Mouse (Mus musculus): ENCODE data around the gene Setmar.
A peak's percentile ranks its signal among the peaks of the same experiment; 100 is the strongest.

Setmar gene

GRCm38 (mm10) chr6:108064918-108065526 lies at the start of gene Setmar:
Gene Setmar (plus strand): TSS chr6:108065045.
- DNase-seq = peak; percentile 98

DNA sequence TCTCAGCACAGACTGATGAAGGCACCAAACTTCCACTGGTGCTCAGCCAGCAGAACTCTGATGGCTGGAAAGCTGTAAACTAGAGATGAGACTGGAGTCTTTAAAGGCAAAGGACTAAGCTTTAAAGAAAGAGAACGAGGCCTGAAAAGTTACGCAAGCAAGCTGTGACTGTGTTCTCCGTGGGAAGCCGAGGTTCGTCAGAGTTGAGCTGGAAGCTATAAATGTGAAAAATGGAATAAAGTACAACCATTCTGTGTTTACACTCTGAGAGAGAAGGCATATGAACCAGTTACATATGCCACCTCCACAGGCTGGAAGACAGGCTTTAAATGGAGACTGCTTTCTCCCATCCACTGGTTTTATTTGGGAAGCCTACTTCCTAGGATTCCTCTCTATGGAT lies 43.2 kb upstream of the Setmar start:
- no peak for DNase-seq

DNA sequence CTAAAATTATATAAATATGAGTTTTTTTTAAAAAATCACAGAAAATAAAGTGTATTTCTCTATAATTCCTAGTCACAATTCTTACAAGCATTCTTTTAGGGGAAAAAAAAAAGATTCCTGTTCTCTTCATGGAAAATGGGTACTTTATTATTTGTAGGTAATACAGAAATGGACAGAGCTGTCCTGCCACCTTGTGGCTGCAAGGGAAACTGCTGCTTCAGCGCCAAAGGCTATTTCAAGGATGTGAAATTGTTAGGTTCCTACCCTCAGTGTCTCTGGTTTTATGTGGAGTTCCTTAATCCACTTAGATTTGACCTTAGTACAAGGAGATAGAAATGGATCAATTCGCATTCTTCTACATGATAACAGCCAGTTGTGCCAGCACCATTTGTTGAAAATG lies 9.8 kb upstream of the Setmar start:
- DNase-seq = peak; percentile 28

GRCm38 (mm10) chr6:108055946-108056345 lies 8.9 kb upstream of the Setmar start:
- no peak for DNase-seq

DNA sequence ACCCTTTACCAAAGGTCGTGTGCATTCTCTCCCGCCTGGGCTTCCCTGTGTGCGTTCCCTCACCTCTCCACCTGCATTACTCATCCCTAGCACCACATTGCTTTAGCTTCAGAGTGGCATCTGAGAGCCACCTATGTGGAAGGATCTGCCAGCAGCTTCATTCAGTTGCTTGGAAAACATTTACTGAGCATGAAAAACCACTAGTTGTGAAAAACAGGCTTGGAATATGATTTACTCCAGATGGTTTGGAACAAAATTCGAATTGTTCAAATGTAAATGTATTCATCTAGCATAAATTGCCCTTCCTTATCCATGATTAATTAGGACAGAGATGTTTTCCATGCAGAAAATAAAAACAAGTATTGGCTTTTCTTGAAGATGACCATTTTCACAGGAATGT lies 7.5 kb upstream of the Setmar start:
- no peak for DNase-seq

DNA sequence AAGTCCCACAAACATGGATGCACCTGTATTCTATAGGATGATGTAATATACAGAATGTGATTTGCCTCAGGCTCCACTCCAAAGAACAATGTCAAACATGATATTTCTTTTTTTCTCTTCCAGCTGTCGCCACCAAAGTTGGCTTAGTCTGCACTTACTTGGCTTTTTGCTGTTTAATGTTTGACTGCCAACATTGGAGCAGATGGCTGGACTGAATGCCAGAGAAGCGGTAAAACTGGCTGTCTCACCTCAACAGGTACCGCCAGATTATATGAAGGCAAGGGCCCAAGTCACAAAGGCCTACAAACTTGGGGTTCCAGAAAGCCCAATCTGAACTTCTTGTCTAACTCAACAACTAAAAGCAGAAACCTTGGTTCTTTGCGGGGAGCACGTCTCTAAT lies 6.8 kb upstream of the Setmar start:
- no peak for DNase-seq

DNA sequence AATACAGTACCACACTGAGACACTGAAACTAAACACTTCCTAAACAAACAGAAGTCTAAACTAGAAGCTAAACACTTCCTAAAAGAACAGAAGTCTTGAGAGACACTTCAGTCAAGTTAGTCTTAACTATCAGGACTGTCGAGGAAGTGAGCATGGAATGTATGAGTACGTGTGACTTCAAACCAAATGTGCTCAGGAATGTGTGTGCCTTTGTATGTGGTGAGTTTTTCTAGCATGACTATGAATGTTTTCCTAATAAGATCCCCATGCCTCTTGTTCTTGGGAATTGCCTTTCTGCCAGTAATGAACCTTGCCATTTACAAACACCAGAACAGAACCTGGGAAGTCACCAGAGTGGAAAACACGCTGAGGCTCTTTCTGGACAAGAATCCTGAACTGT lies 3.7 kb upstream of the Setmar start:
- DNase-seq = no peak

DNA sequence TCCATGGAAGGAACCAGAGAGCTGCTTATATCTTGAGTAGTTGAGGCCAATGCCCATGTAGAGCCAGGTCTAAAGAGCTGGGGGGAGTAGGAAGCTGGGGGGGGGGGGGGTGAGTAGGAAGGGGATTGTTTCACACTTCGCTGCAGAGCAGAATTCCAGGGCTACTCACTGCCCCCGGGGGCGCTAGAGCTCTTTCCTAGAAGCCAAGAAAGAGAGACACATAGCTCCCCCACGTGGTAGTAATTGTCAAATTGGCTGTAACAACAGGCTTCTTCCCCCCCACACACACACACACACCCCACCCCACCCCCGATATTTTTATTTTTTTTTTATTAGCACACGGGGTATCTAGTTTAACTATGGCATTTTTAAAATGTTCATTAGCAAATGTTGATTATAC lies 738 bp downstream of the Setmar start:
- peak; percentile 75 for DNase-seq

GRCm38 (mm10) chr6:108070947-108071346 lies 6.1 kb downstream of the Setmar start:
- DNase-seq = no peak

DNA sequence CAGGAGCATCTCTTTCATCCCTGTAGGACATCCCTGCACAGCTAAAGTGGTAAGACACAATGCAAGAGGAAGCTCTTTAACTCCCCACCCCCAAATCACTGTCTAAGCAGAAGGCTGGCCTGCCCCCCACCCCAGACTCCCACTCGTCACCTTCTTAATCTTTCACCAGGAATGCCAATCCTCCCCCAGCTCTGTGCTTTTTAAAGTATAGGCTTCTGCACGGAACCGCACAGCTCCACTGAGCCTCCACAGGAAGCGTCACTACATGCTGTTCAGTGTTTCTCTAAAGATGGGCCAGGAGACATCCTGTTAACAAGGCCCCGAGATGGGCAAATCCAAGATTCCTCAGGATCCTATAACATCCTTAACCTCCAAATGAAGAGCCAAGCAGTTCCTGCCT lies 8.2 kb downstream of the Setmar start:
- no peak for DNase-seq

DNA sequence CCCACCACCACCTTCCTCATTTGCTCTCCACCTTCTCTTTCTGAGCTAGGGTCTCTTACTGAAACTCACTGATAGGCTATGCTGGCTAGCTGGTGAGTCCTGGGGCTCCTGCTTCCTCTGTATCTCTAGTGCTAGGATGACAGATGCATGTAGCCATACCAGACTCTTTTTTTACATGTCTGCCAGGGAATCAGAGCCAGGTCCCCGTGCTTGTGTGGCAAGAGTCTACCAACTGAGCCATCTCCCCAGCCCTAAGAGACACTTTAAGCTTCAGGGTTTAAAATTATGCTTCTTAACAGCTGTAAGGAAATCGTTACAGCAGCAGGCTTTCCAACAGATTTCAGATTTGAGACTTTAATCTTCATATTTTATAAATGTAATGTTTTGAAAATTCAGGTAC lies 9.1 kb downstream of the Setmar start:
- DNase-seq = no peak

- DNase-seq = no peak
Measured at GRCm38 (mm10) chr6:108074624-108075023, 9.8 kb downstream of the Setmar start.

GRCm38 (mm10) chr6:108075857-108076256 lies 11.0 kb downstream of the Setmar start:
- no peak for DNase-seq

- DNase-seq = no peak
Measured at GRCm38 (mm10) chr6:108091296-108091695, 26.5 kb downstream of the Setmar start.

DNA sequence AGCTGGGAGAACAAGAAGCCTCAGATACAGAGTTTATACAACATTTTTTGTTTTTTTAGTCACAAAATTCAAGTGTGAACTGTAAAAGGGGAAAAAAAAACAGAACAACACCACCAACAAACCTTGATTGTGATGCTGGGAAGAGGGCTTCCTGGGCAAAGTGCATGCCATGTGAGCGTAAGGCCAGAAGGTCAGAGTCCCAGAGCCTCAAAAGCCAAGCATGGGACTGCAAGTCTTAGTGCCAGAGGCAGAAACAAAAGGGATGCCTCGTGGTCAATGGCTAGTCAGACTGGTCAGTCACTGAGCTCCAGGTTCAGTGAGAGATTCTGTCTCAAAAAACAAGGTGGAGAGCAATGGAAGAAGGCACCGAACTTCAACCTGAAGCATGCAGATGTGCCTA lies 27.8 kb downstream of the Setmar start:
- DNase-seq = no peak

DNA sequence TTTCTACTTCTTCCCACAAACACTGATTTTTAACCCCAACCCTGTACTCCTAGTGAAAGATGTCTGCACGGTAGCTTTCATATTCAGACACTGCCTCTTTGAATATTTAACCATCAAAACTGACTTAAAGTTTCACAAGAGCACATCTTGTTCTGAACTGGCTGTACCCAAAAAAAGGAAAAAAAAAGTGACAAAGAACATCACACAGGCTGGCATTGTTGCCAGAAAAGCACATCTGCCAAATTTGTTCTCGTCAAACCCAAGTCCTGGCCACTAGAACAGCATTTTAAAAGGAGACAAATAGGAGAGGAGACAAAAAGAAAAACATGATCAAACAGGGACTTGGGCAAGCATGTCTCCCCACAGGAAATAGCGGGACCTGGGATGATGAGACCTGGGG lies 28.6 kb downstream of the Setmar start:
- DNase-seq = no peak

DNA sequence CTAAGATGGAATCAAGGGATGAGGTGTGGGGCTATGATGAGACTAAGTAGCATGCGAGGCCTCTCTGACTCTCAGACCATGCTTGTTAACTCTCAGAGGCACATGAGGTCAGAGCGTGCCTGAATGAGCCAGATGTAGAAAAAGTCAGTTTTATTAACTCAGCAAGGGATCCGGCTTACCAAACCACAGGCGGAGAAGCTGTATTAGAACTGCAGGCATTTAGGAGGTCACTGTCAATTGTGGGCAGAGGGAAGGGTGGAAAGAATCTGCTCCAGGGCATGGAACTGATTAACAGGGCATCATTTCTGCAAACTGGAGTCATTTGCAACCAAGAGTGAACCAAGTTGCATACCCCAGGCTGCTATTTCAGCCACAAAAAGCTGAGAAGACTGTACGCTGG lies 30.6 kb downstream of the Setmar start:
- DNase-seq = no peak

GRCm38 (mm10) chr6:108098171-108098845 lies 33.5 kb downstream of the Setmar start:
- peak; percentile 48 for DNase-seq

- DNase-seq = no peak
Measured at GRCm38 (mm10) chr6:108098846-108099217, 34.0 kb downstream of the Setmar start.

DNA sequence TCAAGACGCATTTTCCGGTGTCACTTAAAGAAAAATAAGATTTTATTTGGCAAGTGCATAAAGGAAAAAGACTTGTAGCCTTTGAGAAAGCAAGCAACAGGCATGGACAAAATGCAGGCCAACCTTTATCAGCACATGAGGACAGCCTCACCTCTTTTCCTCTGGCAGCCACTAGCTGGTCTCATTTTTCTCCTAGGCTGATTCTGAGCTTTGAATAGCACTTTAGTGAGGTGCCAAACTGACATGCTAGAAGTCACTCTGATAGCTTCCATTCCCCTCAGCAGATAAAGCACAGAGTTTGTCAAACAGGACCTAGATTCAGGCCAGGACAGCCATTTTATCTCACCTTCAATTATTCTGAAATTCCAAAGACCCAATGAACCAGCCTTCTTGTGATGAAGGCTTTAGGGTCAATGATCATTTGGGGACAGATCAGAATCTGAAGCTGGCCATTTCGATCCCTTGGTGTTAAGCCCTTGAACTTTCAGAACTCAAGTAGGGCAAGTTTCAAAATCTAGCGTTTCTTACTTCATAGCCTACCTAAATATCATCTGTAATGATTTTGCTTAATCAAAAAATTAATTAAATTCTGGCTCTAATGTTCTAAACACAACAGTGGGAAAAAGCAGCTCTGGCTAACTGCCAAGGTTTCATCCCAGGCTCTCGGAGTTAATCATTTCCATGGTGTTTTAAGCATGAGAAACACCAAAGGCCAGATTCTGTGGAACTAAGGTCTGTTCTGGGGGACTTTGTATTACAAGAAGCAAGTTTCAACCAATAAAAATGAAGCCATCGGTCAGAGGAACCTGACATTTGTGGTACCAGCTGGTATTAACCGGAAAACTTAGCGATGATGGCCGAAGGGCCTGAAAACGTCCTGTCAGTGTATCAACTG lies 37.3 kb downstream of the Setmar start:
- no peak for DNase-seq

- DNase-seq = no peak
Measured at GRCm38 (mm10) chr6:108107376-108107775, 42.5 kb downstream of the Setmar start.

DNA sequence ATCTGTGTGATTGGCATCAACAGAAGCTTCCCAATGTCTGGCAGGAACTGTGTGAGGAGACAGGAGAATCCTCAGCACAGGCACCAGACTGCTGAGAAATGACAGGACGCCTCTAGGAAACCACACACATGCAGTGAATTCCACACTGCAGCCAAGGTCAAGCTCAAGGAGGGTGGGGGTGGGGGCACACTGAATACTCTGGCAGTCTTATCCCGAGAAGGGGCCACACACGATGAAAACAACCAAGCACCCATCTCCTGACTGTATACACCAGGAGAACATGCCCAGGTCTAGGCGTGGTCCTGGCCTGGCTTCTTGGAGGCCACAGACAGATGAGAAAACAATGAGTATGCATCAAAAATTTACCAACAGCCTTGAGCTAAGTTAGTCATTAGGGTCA lies 45.5 kb downstream of the Setmar start:
- DNase-seq = no peak

GRCm38 (mm10) chr6:108111693-108112092 lies 46.8 kb downstream of the Setmar start:
- no peak for DNase-seq

DNA sequence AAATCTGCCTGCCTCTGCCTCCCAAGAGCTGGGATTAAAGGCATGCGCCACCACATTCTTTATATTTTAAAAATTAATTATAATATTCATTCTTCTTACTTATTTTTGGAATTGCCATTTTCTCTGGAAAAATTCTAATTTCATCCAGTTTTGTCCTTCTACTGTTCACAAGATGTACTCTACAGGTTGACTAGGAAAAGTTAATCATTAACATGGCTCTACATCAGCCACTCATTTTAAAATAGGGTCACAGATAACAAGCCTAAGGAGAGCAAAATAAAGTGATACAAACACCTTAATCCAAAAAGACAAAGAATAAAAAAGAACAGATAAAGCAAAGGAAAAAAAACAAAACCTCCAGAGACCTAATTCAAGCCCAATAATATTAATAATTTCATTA lies 50.1 kb downstream of the Setmar start:
- no peak for DNase-seq

All from liver (tissue).